Mouse (Mus musculus) erythroid progenitor cell, adult 5-6 weeks (primary cell): ENCODE measurements around the gene Dnah3. TPM values are rescaled to one million over a fixed set of nuclear protein-coding genes. Genes with fewer than 3 reads are reported as not detected.

ENCODE experiments used
- ATAC-seq: replicated peaks from 2 replicates; pipeline ENCODE4 v1.8.0; 2016; ENCODE audit warnings: moderate number of reproducible peaks, mild to moderate bottlenecking, moderate TSS enrichment, inconsistent platforms; ENCODE audit not compliant: poor library complexity, low FRiP score, severe bottlenecking
- total RNA-seq, 2 experiments: library from RNA; stranded (forward) in 1 of 2; stranded (reverse) in 1 of 2; fragments of 150-400 nt in 1 of 2; fragments of 186-747, 209-891 nt in 1 of 2; gene quantifications; 2 replicates each; pipeline versions ENCODE4 v1.2.3 to v1.2.4; 2015 to 2017; ENCODE audit warnings: low replicate concordance in 2 of 2

Gene Dnah3
- total RNA-seq, 2 experiments from 2014 or later: not detected

- ATAC-seq: 0 out of 2 replicates have a peak, but pooled peaks have one; percentile 25
These were observed 31.0 kb downstream of the Dnah3 start for GRCm38 (mm10) chr7:120064045-120064444.

- no peak for ATAC-seq
These were observed 39.6 kb downstream of the Dnah3 start for GRCm38 (mm10) chr7:120055479-120055878.

DNA sequence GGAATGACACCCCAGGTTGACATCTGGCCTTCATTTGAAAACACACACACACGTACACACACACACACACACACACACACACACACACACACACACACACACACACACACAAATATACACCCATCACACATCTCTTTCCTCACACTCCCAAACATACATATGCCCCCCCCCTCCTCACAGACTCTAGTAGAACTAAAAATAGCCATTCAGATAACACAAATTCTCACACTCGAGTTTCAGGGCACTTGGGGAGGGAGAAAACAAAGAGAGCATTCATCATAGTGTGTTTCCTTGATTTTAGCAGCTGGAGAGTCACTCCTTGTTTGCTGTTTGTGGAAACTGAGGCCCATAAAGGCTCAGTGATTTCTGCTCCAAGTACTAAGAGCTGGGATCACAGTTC, 41.1 kb downstream of the Dnah3 start:
- ATAC-seq: no peak

DNA sequence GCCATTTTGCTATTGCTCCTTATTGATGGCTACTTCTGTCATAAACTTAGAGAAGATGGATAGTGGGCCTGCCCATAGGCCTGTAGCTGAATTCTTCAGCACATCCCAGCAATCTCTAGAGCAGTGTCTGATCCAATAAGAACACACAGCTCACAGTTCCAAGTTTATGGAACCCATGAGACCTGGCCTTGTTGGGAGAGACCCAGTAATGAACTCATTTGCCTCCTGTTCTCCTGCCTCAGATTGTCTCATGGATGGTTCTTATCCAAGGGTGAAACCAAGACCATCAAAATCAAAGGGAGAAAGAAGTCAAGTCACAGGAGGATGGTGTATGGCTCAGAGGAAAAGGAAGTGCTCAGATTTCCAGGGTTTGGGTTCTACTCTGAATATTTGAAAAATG, 44.6 kb downstream of the Dnah3 start:
- no peak for ATAC-seq

DNA sequence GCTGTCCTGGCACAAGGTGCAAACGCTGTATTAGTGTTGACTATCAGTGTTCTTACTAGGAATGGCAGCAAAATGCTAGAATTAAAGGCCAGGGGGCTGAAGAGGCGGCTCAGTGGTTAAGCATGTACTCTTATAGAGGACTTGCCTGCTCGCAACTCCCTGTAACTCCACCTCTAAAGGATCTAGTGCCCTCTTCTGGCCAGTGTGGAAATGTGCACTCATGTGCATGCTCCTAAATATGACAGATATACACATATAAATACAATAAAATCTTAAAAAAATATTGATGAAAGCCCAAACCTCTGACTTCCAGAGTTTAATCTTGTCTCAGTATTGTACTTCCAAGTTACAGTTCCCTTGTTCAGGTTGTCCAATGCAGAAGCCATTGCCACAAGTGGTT, 51.1 kb downstream of the Dnah3 start:
- no peak for ATAC-seq

DNA sequence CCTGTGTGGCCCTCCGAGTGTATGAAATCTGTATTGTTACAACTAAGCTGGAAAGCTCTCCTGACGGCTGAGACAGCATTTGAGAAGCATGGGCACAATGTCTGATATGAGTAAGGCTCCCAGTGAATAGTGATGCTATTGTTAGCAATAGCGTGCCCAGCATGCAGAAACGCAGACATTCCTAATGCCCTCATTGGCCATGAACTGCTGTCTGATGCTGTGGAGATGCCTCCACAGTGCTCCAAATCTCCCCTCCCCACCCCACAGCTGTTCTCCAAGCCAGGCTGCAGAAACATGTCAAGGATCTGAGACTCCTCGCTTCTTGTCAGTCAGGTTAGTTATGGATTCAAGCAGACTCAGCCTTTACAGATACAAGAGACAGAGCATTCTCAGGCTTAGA, 58.7 kb downstream of the Dnah3 start:
- ATAC-seq: no peak

- no peak for ATAC-seq
These were observed 60.1 kb downstream of the Dnah3 start for GRCm38 (mm10) chr7:120034996-120035395.

DNA sequence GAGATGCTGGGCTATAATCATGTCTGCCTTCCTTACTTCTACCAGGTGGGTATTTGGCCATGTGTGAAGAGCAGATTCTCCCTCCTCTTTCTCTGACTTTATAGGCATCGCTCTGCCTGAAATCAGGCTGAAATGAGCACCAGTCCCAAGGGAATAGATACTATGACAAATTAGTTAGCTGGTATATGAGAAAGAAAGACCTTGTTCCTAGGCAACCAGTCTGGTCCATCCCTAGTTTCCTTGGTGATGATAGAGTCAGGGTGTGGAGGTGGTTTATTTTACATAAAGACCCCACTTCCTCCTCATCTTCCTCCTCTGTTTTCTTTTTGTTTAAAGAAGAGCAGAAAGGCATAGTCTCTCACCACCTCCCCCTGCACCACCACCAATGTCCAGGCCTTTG, 60.5 kb downstream of the Dnah3 start:
- no peak for ATAC-seq

DNA sequence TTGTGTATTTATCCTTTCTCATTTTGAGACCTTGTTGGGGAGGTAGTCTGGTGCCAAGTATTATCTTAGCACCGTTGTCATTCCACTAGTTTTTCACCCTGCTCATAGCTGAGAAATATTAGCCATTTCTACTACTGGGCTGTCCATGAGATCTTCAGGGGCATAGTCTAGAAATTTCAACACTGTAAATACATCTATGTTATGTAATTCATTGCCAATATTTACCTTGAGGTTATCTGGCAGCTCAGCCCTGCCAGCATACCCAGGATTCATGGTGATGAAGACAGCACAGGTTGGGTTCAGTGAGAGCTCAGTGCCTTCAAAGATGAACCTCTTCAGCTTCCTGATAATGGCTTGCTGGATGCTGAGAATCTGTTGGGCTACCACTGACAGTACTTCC, 66.4 kb downstream of the Dnah3 start:
- no peak for ATAC-seq

GRCm38 (mm10) chr7:119997066-119997465, 98.0 kb downstream of the Dnah3 start:
- ATAC-seq: no peak

DNA sequence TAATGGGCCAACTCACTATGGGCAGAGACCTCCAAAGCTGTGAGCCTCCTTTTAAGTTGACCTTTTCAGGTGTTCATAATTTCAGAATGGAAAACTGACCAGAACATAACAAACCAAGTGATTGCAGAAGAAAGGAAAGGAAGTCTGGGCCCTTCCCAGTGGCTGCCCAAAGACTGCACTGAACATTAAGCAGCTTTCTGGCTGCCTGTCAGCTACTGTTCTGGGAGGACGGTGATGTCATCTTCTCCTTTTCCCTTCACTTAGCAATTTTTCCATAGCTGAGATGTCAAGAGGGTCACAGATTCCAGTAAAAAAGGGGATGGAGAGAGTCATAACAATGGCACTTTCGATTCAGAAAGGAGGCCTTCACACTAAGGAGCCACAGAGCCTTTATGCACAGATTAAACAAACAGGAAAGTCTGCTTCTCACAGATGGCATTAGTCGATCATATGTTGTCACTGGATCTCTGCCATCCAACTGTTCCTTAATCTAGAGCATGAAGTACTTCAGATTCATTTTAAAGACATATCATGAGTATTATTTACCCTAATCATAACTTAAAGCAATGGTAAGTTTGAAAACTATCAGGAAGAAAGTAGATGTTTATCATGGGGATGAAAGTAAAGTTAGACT, 109.7 kb downstream of the Dnah3 start:
- no peak for ATAC-seq

DNA sequence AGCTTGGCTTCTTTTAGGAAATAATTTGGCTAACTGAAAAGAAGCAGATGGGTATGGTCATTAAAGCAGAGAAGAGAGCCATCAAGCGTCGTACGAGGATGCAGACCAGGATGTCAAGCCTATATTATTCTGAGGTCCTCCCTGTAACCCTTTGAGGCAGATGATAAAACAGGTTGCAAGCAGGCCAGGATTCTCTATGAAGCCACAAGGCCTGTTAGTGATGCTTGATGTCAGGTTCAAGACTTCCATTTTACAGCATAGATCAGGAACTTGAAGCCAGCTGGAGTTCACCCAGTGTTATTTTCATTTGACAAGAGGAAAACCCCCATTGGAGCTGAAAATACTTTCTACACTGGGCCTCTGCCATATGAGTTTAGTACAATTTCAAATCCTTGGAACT, 114.9 kb downstream of the Dnah3 start:
- ATAC-seq: no peak

DNA sequence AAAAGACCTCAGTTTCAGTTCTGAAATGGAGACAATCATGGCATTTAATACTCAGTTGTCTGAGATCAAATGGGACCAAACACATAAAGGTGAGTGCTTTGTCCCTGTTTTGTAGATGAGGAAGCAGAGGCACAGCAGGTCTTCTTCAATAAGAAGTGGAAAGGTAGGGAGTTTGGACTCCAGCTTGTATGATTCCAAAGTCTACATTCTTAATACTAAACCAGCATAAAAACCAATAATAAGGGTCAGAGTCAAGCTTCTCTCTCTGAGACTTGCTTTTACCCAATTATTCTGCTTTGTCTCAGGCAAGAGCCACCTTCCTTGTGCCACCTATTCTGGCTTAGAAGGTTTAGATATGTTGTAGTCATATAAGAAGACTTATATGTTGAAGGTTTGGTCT, 116.5 kb downstream of the Dnah3 start:
- ATAC-seq: no peak

- no peak for ATAC-seq
These were observed 117.5 kb downstream of the Dnah3 start for GRCm38 (mm10) chr7:119977574-119977973.

- no peak for ATAC-seq
These were observed 118.8 kb downstream of the Dnah3 start for GRCm38 (mm10) chr7:119976256-119976655.

GRCm38 (mm10) chr7:119974214-119974613, 120.9 kb downstream of the Dnah3 start:
- no peak for ATAC-seq

DNA sequence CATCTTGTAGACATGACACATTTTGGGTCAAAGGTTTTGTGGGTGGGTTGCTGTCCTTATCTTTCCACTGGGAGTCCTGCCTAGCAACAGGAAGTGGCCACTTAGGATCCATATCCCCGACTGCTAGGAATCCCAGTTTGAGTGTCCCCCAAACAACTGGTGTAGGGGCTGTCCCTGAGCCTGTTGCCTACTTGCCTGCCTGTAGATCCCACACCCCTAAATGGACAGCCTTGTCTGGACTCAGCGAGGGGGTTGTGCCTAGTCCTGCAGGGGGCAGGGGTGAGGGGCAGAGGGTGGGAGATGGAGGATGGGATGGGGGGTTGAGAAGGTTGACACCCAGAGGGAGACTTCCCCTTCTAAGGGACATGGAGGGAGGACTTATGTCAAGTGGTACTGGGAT, 125.8 kb downstream of the Dnah3 start:
- no peak for ATAC-seq

DNA sequence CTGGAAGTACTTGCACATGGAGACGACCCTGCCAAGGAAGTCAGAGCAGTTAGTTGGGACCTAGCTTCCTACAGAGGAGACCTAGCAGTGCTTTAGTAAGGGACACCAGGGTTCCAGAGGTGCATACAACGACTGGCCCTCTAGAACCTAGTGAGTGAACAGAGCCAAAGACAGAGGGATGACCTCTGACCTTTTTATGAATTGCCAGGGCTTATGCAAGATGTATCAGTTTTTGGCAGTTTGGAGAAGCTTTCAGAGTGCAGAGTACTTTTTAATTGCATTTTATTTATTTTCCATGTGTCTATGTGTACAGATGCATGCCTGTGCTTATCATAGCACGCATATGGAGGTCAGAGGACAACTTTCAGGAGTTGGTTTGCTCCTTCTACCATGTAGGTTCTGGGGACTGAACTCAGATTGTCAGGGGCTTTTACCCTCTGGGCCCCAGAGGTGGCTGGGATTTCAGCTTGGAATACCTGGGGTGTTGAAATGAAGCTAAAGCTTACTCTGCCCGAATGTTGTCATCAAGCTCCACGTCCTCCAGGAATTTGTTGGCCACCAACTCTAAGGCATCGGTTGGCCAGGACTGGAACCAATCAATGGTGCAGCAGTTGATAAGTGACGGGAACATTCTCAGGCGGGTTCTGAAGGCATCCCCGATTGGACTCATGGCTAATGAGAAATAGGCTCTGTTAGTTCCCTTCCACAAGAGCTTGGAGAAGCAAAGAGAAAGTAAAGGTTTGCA, 129.3 kb downstream of the Dnah3 start:
- ATAC-seq: no peak

DNA sequence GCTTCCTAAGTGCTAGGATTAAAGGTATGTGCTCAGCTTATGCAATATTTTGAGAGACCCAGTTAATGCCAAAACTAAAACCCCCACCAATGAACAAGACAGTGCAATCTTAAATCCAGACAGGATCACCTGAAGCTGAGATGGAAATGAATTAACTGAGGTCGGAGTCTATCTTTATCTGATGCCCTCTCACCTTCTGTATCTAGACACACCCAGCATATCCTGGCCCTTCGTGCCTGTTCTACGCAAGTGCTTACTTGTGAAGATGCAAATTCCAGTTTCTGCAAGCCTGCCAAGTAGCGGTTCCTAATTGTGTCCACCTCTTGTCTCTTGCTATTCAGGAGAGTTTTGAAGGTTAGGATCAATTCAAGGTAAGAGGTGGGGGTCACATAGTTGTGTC, 129.9 kb downstream of the Dnah3 start:
- ATAC-seq: no peak

DNA sequence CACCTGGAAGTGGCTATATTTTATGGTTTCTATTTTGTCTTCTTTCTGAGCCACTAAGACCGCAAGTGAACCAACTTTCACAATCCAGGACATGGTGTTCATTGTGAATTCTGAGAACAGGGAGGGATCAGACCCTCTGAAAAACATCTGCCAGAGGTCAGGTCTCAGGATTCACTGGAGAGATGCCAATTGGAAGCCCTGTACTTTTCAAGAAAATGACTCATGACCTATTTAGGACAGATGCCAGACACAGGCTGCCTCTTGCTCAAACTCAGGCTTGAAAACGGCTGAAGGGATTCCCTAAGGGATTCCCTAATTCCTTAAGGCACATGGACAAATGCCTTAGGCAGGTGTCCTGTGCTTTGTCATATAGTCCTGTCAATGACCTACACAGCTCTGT, 134.0 kb downstream of the Dnah3 start:
- ATAC-seq: no peak

DNA sequence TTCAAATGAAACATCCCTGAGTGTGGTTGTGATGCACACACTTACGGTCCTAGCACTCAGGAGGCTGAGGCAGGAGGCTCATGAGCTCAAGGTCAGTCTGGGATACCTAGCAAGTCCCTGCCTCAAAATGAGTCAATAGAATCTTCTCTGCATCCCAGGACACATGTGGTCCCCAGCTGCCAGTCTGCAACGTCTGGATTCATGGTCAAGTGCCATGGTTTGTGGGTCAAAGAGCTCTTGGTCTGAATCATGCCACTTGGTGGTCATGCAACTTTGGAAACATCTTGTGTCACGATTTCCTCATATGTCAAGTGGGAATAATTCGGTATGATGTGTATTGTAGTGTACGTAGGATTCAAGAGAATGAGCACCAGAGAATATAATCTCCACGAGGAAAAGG, 134.5 kb downstream of the Dnah3 start:
- no peak for ATAC-seq

GRCm38 (mm10) chr7:119960006-119960405, 135.1 kb downstream of the Dnah3 start:
- ATAC-seq: no peak
